ENCODE assay signal across 16 mouse cellular contexts in genomic region chr3:156232111-156232510, GRCm38 (mm10).
DNase-seq lines count a peak whose midpoint lies in the region; ATAC-seq lines count a peak whose summit lies in the region.
"Had no signal": no experiment of that assay in that cellular context is flagged by ENCODE, and none has a peak within 500 bp of the region (broad histone marks: within the 10 kb centered on the region; RNA-seq: fewer than 3 reads in every experiment).

No protein-coding gene starts in this region.

- ATAC-seq in erythroblast, adult 5-6 weeks (replicated peaks; ENCODE audit: low FRiP score, poor library complexity, severe bottlenecking): no peak
- ATAC-seq: CD4-positive, CD25-positive, alpha-beta regulatory T cell, adult 4 months; intestine, embryonic 15.5 days; liver, postnatal 0 days had no signal

- peak; percentile 2 for DNase-seq in cerebellum, adult 11 months
- no peak for DNase-seq in cerebellum, postnatal 4 days (ENCODE audit: low spot score in 2 of 2)
- peak; percentile 6 for DNase-seq in lung, postnatal 10 days
- DNase-seq in lung, adult 18-20 months: no peak
- peak; percentile 11 for DNase-seq in cerebellum, adult 9-10 months
- DNase-seq in thymus, postnatal 36 days: no peak
- DNase-seq: adrenal gland, postnatal 25 days; gastrocnemius, adult 2 months; kidney, adult 9 months; kidney, postnatal 36 days; liver, postnatal 0 days; lung, postnatal 4 days; thymus, adult 2 months had no signal

Comparison
In these comparisons a context has a peak if more than half of its experiments do, and no peak if none do; other contexts are left out.
1. DNase-seq: peak in cerebellum, adult 11 months (single experiment), lung, postnatal 10 days (single experiment) and cerebellum, adult 9-10 months (single experiment); none in cerebellum, postnatal 4 days (0 of 2), lung, adult 18-20 months (0 of 2) and thymus, postnatal 36 days (0 of 2).